Mouse (Mus musculus): Measurements from ENCODE around the gene Mcm6. TPM values are rescaled to one million over a fixed set of nuclear protein-coding genes. Genes with fewer than 3 reads are reported as not detected.

Gene Mcm6
- total and polyA plus RNA-seq, 3 experiments: 260 to 457 (median 297) TPM

- peak; percentile 79; the same call in 1 of the 2 replicates for TF ChIP-seq CHD2 (IDR thresholded peaks at IDR 0.05; ENCODE audit: low read length)
Measured at GRCm38 (mm10) chr1:128359554-128360376, at the start of gene Mcm6 (continued).

DNA sequence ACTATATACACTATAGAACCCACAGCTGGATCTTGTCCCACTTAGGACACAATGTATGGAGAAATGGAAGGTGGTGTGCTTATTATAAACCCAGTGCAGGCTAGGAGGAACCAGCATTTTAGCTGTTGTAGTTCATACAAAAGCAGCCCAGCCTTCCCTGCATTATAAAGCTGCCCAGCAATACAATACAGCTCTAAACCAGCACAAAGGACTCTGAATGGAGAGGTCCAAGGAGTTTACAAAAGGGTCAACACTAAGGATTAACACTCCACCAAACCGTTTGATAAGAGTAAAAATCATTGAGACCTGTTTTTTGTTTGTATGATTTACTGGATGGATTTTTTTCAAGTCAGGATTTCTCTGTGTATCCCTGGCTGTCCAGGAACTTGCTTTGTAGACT, 47.4 kb upstream of the Mcm6 start:
- H3K27me3 ChIP-seq (replicated peaks): no peaks in the 10 kb centered on the region
- H3K4me2 ChIP-seq (ENCODE audit: insufficient read depth, low read depth, poor library complexity, severe bottlenecking): no peak overlapping the region
- peaks cover 32 to 63% of the 10 kb centered on the region in 2 experiments for H3K36me3 ChIP-seq (replicated peaks in 1 of 2; ENCODE audit: control insufficient read depth in 1 of 2, insufficient read depth in 1 of 2, low read length in 1 of 2)
- H3K27ac ChIP-seq (ENCODE audit: insufficient read depth, low read depth): no peak overlapping the region
- H3K4me1 ChIP-seq (ENCODE audit: control insufficient read depth in 1 of 2, insufficient read depth in 2 of 2): 0 out of 4 replicates have a peak, but pooled peaks cover 0 to 4% of the 10 kb centered on the region in 2 experiments
- dilution Hi-C loops (cut with MboI; ENCODE audit: extremely low pct_ligation_motif_present, extremely low pct_unique_long_range_greater_than_20kb, low sequenced_read_pairs) (no loop called here), in situ Hi-C loops (cut with MboI; ENCODE audit: low pct_ligation_motif_present, low pct_unique_long_range_greater_than_20kb, low sequenced_read_pairs) (no loop called here)
- no peak overlapping the region for H3K9ac ChIP-seq (ENCODE audit: insufficient read depth, low read depth)
- TF ChIP-seq USF1 (IDR thresholded peaks at IDR 0.05; ENCODE audit: low read depth, low read length) (no peak), SMC3 (IDR thresholded peaks at IDR 0.05; ENCODE audit: low read depth, low read length) (no peak), MAFK (IDR thresholded peaks at IDR 0.05; ENCODE audit: insufficient replicate concordance, low read length) (no peak), ETS1 (conservative IDR thresholded peaks at IDR 0.05; ENCODE audit: low read depth, low read length) (no peak), MAX (IDR thresholded peaks at IDR 0.05; ENCODE audit: low read length) (no peak), SIN3A (IDR thresholded peaks at IDR 0.05; ENCODE audit: low read length) (no peak), ZKSCAN1 (IDR thresholded peaks at IDR 0.05; ENCODE audit: borderline replicate concordance, low read depth, low read length) (no peak), MAZ (IDR thresholded peaks at IDR 0.05; ENCODE audit: low read depth, low read length) (no peak), EP300 (IDR thresholded peaks at IDR 0.05; ENCODE audit: low read length) (no peak), JUN (IDR thresholded peaks at IDR 0.05; ENCODE audit: insufficient read depth, low read depth, low read length) (no peak), ELF1 (IDR thresholded peaks at IDR 0.05; ENCODE audit: low read depth, low read length) (no peak), IRF4 (IDR thresholded peaks at IDR 0.05; ENCODE audit: low read depth, low read length) (no peak), POLR2AphosphoS2 (IDR thresholded peaks at IDR 0.05; ENCODE audit: low read depth, low read length) (no peak), RAD21 (IDR thresholded peaks at IDR 0.05; ENCODE audit: low read depth, low read length) (no peak), UBTF (IDR thresholded peaks at IDR 0.05; ENCODE audit: low read depth, low read length) (no peak), RCOR1 (conservative IDR thresholded peaks at IDR 0.05; ENCODE audit: low read depth, low read length) (no peak)
- peaks cover 48% of the 10 kb centered on the region for H3K79me2 ChIP-seq (replicated peaks; ENCODE audit: control insufficient read depth, extremely low read depth, insufficient read depth, poor library complexity, severe bottlenecking)
- no peak for DNase-seq (ENCODE audit: extremely low read depth)
- H3K4me3 ChIP-seq (replicated peaks in 1 of 3; ENCODE audit: low read depth in 2 of 3, low read length in 2 of 3, poor library complexity in 1 of 3): no peak overlapping the region
- H3K9me3 ChIP-seq (replicated peaks; ENCODE audit: low read length): no peaks in the 10 kb centered on the region

DNA sequence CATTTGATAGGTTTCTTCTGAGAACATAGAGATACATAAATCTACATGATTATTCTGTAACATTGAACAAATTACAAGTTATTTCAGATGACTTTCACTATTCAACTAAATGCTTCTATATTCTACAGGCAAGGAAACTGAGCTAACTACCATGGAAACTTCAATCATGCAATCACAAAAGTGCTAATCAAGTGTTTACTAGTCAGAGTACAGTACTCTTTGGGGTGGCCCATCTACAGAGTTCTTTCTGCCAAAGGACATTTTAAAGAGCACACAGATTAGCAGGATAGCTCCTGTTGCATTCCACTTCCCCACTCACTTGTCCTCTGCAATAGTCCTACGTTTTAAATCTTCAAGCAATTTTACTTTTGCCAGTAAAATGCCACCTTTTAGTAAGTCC, 46.2 kb upstream of the Mcm6 start:
- dilution Hi-C loops (cut with MboI; ENCODE audit: extremely low pct_ligation_motif_present, extremely low pct_unique_long_range_greater_than_20kb, low sequenced_read_pairs) (no loop called here), in situ Hi-C loops (cut with MboI; ENCODE audit: low pct_ligation_motif_present, low pct_unique_long_range_greater_than_20kb, low sequenced_read_pairs) (no loop called here)
- peaks cover 38 to 66% of the 10 kb centered on the region in 2 experiments for H3K36me3 ChIP-seq (replicated peaks in 1 of 2; ENCODE audit: control insufficient read depth in 1 of 2, insufficient read depth in 1 of 2, low read length in 1 of 2)
- peaks cover 45% of the 10 kb centered on the region for H3K79me2 ChIP-seq (replicated peaks; ENCODE audit: control insufficient read depth, extremely low read depth, insufficient read depth, poor library complexity, severe bottlenecking)
- 0 out of 4 replicates have a peak, but pooled peaks cover 0 to 2% of the 10 kb centered on the region in 2 experiments for H3K4me1 ChIP-seq (ENCODE audit: control insufficient read depth in 1 of 2, insufficient read depth in 2 of 2)
- DNase-seq (ENCODE audit: extremely low read depth): no peak
- no peak overlapping the region for H3K4me2 ChIP-seq (ENCODE audit: insufficient read depth, low read depth, poor library complexity, severe bottlenecking)
- no peak overlapping the region for H3K4me3 ChIP-seq (replicated peaks in 1 of 3; ENCODE audit: low read depth in 2 of 3, low read length in 2 of 3, poor library complexity in 1 of 3)
- H3K9ac ChIP-seq (ENCODE audit: insufficient read depth, low read depth): no peak overlapping the region
- no peaks in the 10 kb centered on the region for H3K27me3 ChIP-seq (replicated peaks)
- H3K27ac ChIP-seq (ENCODE audit: insufficient read depth, low read depth): no peak overlapping the region
- H3K9me3 ChIP-seq (replicated peaks; ENCODE audit: low read length): no peaks in the 10 kb centered on the region
- TF ChIP-seq NELFE (IDR thresholded peaks at IDR 0.05; ENCODE audit: low read depth, low read length) (no peak), MAZ (IDR thresholded peaks at IDR 0.05; ENCODE audit: low read depth, low read length) (no peak), MAX (IDR thresholded peaks at IDR 0.05; ENCODE audit: low read length) (no peak), CHD2 (IDR thresholded peaks at IDR 0.05; ENCODE audit: low read length) (no peak), RCOR1 (conservative IDR thresholded peaks at IDR 0.05; ENCODE audit: low read depth, low read length) (no peak), HCFC1 (IDR thresholded peaks at IDR 0.05; ENCODE audit: low read depth, low read length) (no peak), ZKSCAN1 (IDR thresholded peaks at IDR 0.05; ENCODE audit: borderline replicate concordance, low read depth, low read length) (no peak), JUND (conservative IDR thresholded peaks at IDR 0.05; ENCODE audit: low read depth, low read length) (no peak), MXI1 (IDR thresholded peaks at IDR 0.05; ENCODE audit: low read depth, low read length) (no peak), NRF1 (IDR thresholded peaks at IDR 0.05; ENCODE audit: low read depth, low read length) (no peak), ETS1 (conservative IDR thresholded peaks at IDR 0.05; ENCODE audit: low read depth, low read length) (no peak), PAX5 (IDR thresholded peaks at IDR 0.05; ENCODE audit: low read length) (no peak), ZMIZ1 (IDR thresholded peaks at IDR 0.05; ENCODE audit: low read depth, low read length) (no peak), MYC (IDR thresholded peaks at IDR 0.05; ENCODE audit: low read depth, low read length) (no peak), KAT2A (IDR thresholded peaks at IDR 0.05; ENCODE audit: insufficient replicate concordance, low read length) (no peak), CHD1 (IDR thresholded peaks at IDR 0.05; ENCODE audit: low read depth, low read length) (no peak)
